Mouse (Mus musculus) liver, adult 2 months (tissue): ENCODE results near the gene Slc35g1.

ENCODE experiments used
- CTCF ChIP-seq: fragments of 200-500 bp; IDR thresholded peaks from 2 replicates; pipeline ENCODE4 v1.5.1; 2011; ENCODE audit warnings: low read depth, low read length, control low read depth
- POLR2A ChIP-seq: fragments of 200-500 bp; IDR thresholded peaks from 2 replicates; pipeline ENCODE4 v1.6.1; 2011; ENCODE audit warnings: low read length, control low read depth; ENCODE audit not compliant: insufficient read depth; ENCODE audit errors: extremely low read depth

GRCm38 (mm10) chr19:38364939-38365614 lies 30.7 kb upstream of the Slc35g1 start:
- TF ChIP-seq CTCF, result no peak
- TF ChIP-seq POLR2A, result no peak
